Mouse (Mus musculus) ovary, adult 18-20 months (tissue): ENCODE results near the gene 1810013L24Rik.
"Not testable (repeated sequence)": the region's sequence is repeated elsewhere in the genome, so short reads cannot be mapped to it uniquely, and the experiment has no call there.

ENCODE experiments used
- DNase-seq: peaks from one replicate; pipeline ENCODE4 v3.0.0; 2022; ENCODE audit warnings: low spot score, mixed read lengths

1810013L24Rik gene

DNA sequence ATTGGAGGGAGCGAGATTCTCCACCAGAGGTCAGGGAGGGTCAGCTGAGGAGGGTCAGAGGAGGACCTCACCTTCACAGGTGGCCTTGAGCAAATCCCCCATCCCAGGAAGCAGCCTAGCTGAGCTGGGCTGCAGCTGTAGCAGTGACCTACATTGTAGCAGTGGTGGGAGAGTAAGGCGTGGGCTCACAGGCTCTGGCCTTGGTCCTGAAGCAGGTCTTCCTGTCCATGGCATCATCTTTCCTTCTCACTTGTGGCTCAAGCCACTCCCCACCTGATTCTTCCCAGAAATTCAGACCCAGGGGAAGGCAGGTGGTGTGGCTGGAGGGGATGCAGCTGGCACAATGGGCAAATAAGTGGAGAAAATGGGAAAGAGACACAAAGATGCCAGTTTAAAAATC is 76.2 kb downstream of the 1810013L24Rik start:
- DNase-seq: not testable (repeated sequence)
